Mouse (Mus musculus) adrenal gland, adult 18-20 months (tissue): ENCODE measurements around the gene Trir. TPM values are rescaled to one million over a fixed set of nuclear protein-coding genes. Genes with fewer than 3 reads are reported as not detected.
A peak's percentile ranks its signal among the peaks of the same experiment; 100 is the strongest.

ENCODE experiments used
- DNase-seq, 2 experiments: peaks; one replicate each; pipeline ENCODE4 v3.0.0; 2021 to 2022; ENCODE audit warnings: low spot score in 2 of 2
- total RNA-seq, 2 experiments: library from RNA; stranded (reverse); gene quantifications; 1 replicate in 1 of 2; 2 replicates in 1 of 2; pipeline ENCODE4 v1.2.3; 2021

Trir gene
- total RNA-seq, 2 experiments from 2014 or later = 162 to 192 TPM

DNA sequence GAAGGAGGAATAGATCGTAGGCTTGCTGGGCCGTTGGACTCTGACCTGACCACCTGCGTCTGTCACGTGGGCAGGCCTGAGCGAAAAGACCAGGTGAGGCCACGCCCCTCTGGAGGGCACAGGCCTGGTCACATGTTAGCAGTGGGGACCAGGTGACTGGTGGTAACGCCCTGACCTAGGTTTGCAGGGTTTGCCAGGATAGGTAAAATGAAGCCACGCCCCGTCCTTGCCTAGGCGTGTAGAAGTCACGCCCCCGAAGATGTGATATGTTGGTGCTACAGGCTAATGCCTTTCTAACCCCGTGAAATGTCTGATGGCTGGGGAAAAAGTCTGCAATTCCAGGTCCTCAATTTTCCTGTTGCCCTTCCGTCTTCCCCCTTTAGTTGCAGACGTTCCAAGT lies 35.8 kb upstream of the Trir start:
- DNase-seq = peak in 1 of 2 experiments; percentile 41

GRCm38 (mm10) chr8:84994375-84994774 lies 32.2 kb upstream of the Trir start:
- no peak for DNase-seq

- DNase-seq = no peak
These were observed 30.9 kb upstream of the Trir start for GRCm38 (mm10) chr8:84995680-84996079.

DNA sequence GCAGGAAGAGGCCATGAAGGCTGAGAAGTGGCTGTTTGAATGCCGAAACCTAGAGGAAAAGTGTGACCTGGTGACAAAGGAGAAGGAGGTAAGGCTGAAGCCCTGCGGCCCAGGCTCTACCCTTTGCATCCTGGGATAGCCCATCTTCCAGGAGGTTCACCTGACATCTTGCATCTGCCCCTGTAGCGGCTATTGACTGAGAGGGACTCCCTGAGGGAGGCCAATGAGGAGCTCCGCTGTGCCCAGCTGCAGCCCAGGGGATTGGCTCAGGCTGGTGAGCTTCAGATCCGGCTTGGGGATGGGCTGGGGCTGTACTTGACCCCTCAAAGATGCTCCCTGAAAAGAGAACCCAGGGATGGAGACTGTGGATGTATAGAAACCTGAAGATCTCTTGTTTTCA lies 29.6 kb upstream of the Trir start:
- DNase-seq = no peak

GRCm38 (mm10) chr8:84997649-84998295 lies 28.9 kb upstream of the Trir start:
- DNase-seq = peak; percentile 90 to 93

DNA sequence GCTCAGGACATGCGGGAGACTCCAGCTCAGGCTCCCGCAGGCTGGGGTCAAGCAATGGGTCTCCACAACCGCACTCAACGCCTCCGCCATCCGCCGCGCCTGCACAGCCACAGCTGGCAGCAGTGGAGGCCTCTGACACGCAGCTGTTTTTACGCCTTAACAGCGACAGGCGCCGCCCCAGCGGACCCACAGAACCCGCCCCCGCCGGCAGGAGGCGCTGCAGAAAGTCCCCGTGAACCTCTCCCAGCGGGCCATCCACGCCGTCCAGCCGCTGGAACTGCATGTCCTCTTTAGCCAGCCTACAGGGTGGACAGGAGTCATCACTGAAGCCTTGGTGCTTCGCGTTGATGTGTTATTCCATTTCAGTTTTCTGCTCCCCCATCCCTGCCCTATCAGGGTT lies 18.9 kb upstream of the Trir start:
- peak in 1 of 2 experiments; percentile 50 for DNase-seq

DNA sequence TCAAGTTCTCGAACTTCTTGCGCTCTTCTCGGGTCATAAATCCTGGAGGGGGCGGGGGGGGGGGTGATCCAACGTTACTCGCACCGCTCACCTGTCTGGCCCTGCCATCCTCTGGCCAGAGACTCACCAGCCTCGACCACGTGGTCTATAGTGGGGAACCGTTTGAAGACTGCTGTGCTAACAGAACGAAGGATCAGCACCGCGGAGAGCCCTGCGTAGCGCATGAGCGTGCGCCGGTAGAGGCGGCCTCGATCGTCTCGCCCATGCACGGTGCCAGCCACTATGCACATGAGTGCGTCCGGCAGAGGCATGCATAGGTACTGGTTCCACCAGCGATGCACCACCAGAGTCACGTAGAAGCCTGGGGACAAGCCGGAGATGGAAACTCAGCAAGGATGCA lies 15.4 kb upstream of the Trir start:
- DNase-seq = no peak

DNA sequence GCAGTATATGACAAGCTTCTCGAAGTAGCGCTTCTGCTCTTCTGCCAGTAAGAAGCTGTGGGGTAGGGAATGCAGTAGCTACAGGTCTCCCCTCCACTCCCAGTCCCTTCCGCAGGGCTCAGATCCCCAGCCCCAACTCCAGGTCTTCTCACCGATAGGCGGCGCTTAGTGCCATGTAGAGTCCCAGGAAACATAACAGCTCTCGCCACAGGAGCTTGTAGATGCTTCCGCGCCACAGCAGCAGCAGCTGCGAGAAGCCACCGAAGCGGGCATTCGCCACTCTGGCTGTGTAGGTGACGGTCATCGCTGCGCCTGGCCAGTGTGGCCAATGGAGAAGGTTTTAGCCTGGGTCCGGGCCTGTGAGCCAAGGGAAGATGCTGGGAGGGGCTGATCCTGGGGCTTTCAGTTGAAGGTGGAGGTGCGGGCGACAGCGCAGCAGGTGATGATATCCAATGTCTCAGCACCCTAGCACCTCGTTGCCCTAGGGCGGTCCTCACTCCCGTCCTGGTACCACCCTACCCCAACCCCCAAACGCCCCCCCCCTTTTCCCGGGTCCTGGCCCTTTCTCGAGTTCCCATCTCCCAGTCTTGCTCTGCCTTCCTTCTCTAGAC lies 13.3 kb upstream of the Trir start:
- DNase-seq = peak; percentile 63 to 66

DNA sequence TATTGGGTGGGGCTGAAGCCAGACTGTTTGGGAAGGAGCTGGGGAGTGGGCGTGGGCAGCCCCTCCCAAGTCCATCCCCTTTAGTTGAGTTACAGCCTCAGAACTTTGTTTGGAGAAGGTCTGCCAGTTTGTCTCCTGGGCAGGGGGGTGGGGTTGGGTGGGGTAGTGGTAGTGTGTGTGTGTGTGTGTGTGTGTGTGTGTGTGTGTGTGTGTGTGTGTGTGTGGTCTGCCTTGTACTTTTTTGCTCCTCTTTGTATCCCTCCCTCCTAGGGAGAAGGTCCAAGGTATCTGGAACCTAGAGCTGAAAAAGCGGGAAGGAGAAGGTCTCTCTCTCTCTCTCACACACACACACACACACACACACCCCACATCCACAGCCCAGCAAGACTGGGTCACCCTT lies 12.2 kb upstream of the Trir start, which contains the start of gene Best2:
Gene Best2 (minus strand): TSS at position 101 of the 400 bp plus-strand sequence.
- DNase-seq = no peak

DNA sequence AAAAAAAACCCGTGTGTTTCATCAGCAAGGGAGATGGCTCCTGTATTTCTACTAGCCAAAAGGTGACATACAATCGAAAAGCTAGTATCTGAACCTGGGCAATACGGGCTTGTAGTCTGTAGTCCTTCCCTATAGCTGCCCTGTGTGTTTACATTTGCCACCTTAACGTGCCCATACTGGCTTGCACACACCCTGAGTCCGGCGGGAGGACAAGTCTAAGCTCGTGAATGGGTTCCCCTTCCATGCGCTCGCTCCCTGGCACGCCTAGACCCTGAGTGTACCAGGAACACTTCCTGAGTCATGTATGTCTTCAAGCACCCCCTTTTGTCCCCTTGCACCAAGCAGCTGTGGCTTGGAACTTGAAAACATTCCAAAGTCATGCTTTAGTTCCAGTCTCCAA lies 9.9 kb upstream of the Trir start:
- no peak for DNase-seq

GRCm38 (mm10) chr8:85017209-85017608 lies 9.4 kb upstream of the Trir start:
- no peak for DNase-seq

DNA sequence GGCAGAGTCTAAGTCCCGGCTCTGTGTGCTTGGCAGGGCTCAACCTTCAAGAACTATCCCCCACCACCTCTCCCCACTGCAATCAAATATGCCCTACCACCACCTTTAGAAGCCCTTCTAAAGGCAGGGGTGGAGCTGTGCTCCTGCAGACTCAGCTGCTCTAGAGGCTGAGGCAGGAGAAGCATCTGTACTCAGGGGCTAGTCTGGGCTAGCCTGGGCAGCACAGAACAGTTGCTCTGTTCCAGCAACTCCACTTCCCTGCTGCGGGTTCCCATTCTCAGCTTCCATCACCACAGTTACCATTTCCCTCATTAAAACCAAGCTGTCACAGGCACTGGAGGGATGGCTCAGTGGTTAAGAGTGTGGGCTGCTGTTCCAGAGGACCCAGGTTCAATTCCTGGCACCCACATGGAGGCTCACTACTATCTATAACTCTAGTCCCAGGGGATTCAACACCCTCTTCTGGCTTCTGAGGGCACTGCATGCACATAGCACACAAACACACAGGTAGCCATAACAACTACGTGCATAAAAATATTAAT lies 5.0 kb upstream of the Trir start:
- no peak for DNase-seq

GRCm38 (mm10) chr8:85023846-85024245 lies 2.8 kb upstream of the Trir start:
- DNase-seq = no peak

- DNase-seq = peak; percentile 72 to 74
These were observed 1.3 kb upstream of the Trir start, which contains the start of gene Asna1 for GRCm38 (mm10) chr8:85025098-85025932. Asna1 (minus strand) TSS chr8:85025281.

- no peak for DNase-seq
These were observed 863 bp downstream of the Trir start for GRCm38 (mm10) chr8:85027516-85027855.

DNA sequence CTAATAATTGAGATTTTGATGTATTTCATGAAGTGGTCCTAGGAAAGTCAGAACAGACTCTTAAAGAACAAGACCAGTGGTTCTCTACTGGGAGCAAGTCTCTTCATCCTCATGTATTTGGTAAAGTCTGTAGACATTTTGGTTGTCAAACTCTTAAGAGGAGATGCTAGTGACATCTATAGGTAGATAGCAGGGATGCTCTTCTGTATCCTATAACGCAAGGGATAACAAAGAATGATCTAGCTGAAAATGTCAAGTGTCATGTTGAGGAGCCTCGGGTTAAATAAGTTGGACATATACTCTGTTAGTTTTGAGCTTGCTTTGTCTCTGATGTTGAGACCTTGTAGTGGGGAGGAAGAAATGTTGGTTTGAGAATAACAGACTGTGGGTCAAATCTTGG lies 1.3 kb downstream of the Trir start:
- no peak for DNase-seq

- DNase-seq = no peak
These were observed 2.6 kb downstream of the Trir start for GRCm38 (mm10) chr8:85029271-85029670.

GRCm38 (mm10) chr8:85032622-85033311 lies 6.1 kb downstream of the Trir start:
- no peak for DNase-seq

DNA sequence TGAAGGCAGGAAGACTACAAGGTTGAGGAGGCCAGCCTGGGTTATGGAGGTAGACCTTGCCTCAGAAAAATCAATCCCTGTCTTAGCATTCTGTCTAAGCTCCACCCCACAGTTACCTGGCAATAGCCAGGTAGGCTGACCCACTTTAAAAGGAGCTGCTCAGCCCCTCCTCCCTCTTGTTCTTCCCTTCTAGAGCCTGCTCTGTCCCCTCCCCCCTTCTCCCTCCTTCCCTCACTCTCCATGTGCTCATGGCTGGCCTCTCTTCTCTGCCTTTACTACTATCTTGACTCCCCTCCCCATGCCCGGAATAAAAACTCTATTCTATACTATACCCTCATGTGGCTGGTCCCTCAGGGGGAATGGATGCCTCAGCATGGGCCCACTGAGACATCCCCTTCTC lies 7.2 kb downstream of the Trir start:
- no peak for DNase-seq

DNA sequence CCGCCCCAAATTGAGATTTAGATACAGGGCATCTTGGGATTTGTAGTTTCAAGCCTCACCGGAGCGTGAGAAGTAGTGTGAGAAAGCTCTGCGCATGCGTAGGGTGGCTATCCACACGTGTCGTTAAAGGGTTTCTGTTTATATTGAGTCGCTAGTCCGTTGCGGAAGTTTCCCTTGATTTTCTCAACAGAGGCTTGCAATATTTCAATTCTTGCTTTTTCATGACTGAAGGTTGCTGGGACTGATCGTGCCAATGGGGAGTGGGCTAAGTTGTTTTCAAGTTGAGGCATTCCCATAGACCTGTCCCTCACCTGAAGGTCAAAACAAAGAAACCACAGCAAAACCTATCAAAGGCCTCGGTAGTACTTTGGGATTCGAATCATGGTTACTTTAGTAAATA lies 8.1 kb downstream of the Trir start:
- peak; percentile 55 to 58 for DNase-seq

- DNase-seq = no peak
These were observed 8.6 kb downstream of the Trir start for GRCm38 (mm10) chr8:85035165-85035727.
